In the genomic region with DNA sequence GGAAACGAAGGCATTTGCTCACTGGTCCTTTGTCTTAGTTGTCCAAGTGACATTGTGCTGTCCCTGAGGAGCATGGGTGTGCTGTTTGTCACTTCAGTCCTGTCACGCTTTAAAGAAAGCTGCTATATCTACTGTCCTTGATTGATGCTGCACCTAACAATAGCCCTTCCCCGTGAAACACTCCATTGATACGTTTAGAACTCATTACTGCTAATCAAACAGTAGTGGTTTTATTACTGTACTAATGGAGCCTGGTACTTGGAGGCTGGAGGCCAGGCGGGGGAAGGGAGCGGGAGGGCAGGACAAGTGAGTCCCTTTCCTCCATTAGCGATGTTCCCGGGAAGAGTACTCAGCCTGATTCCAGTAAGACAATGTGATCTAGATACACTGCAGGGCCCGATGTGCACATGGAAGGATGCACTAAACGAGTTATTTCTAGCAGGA, we compare ENCODE assay signal across 9 mouse cellular contexts.
A peak's percentile ranks its signal among the peaks of the same experiment; 100 is the strongest.
DNase-seq lines count a peak whose midpoint lies in the region; ATAC-seq lines count a peak whose summit lies in the region.
"Had no signal": no experiment of that assay in that cellular context is flagged by ENCODE, and none has a peak within 500 bp of the region (broad histone marks: within the 10 kb centered on the region; RNA-seq: fewer than 3 reads in every experiment).

No protein-coding gene starts in this region.

- ATAC-seq in forebrain, embryonic 16.5 days = peak; percentile 30
- ATAC-seq in midbrain, embryonic 11.5 days (ENCODE audit: low FRiP score) = peak; percentile 59; the same call in 1 of the 2 replicates
- ATAC-seq in liver, embryonic 12.5 days = no peak

- DNase-seq in left cerebral cortex, postnatal 4 days = peak; percentile 29
- no peak for DNase-seq in left cerebral cortex, adult 8-10 months (ENCODE audit: low spot score in 2 of 2)
- no peak for DNase-seq in midbrain, embryonic 11.5 days (ENCODE audit: low spot score, missing footprints)
- peak; percentile 32 for DNase-seq in thymus, postnatal 25 days
- DNase-seq in heart, adult 8-10 months (ENCODE audit: low spot score) = no peak
- DNase-seq: kidney, adult 18-20 months had no signal

- H3K4me1 ChIP-seq in forebrain, embryonic 16.5 days (replicated peaks; ENCODE audit: control insufficient read depth, insufficient read depth, low read length) = peaks cover 18% of the 10 kb centered on the region
- peaks cover 8% of the 10 kb centered on the region; the same call in 1 of the 2 replicates for H3K4me1 ChIP-seq in midbrain, embryonic 11.5 days (ENCODE audit: control insufficient read depth, insufficient read depth, low read length)
- no peaks in the 10 kb centered on the region for H3K4me1 ChIP-seq in liver, embryonic 12.5 days

- intact Hi-C loops in left cerebral cortex, postnatal 4 days (cut with DNase I) = no loop called here

- H3K4me3 ChIP-seq in forebrain, embryonic 16.5 days (replicated peaks; ENCODE audit: low read length) = no peak overlapping the region
- no peak overlapping the region for H3K4me3 ChIP-seq in midbrain, embryonic 11.5 days (ENCODE audit: low read depth, low read length)
- no peak overlapping the region for H3K4me3 ChIP-seq in liver, embryonic 12.5 days
- H3K4me3 ChIP-seq: embryonic facial prominence, embryonic 15.5 days had no signal

- no peaks in the 10 kb centered on the region for H3K27me3 ChIP-seq in forebrain, embryonic 16.5 days (replicated peaks; ENCODE audit: control insufficient read depth, insufficient read depth, low read length)
- no peaks in the 10 kb centered on the region for H3K27me3 ChIP-seq in midbrain, embryonic 11.5 days (ENCODE audit: control insufficient read depth, insufficient read depth, low read length)
- H3K27me3 ChIP-seq in liver, embryonic 12.5 days (replicated peaks) = no peaks in the 10 kb centered on the region
- H3K27me3 ChIP-seq: embryonic facial prominence, embryonic 15.5 days had no signal

- H3K4me2 ChIP-seq in forebrain, embryonic 16.5 days (ENCODE audit: low read length) = no peak overlapping the region
- no peak overlapping the region for H3K4me2 ChIP-seq in midbrain, embryonic 11.5 days
- H3K4me2 ChIP-seq in liver, embryonic 12.5 days = no peak overlapping the region
- H3K4me2 ChIP-seq: embryonic facial prominence, embryonic 15.5 days had no signal

- 10% methylated on average over 10 of the region's 10 CpGs for WGBS in forebrain, embryonic 16.5 days
- WGBS in midbrain, embryonic 11.5 days = 47% methylated on average over 10 of the region's 10 CpGs
- 52% methylated on average over 10 of the region's 10 CpGs for WGBS in liver, embryonic 12.5 days (ENCODE audit: insufficient replicate concordance)

- H3K9ac ChIP-seq in forebrain, embryonic 16.5 days (replicated peaks; ENCODE audit: low read depth, low read length) = no peak overlapping the region
- H3K9ac ChIP-seq in midbrain, embryonic 11.5 days (ENCODE audit: low read length) = no peak overlapping the region
- H3K9ac ChIP-seq in liver, embryonic 12.5 days = no peak overlapping the region
- H3K9ac ChIP-seq: embryonic facial prominence, embryonic 15.5 days had no signal

- no peak overlapping the region for H3K27ac ChIP-seq in forebrain, embryonic 16.5 days (ENCODE audit: low read length)
- no peak overlapping the region for H3K27ac ChIP-seq in midbrain, embryonic 11.5 days (ENCODE audit: low read depth, low read length)
- no peak overlapping the region for H3K27ac ChIP-seq in liver, embryonic 12.5 days
- H3K27ac ChIP-seq: embryonic facial prominence, embryonic 15.5 days had no signal

- no peaks in the 10 kb centered on the region for H3K9me3 ChIP-seq in forebrain, embryonic 16.5 days (ENCODE audit: control insufficient read depth, low read length)
- no peaks in the 10 kb centered on the region for H3K9me3 ChIP-seq in midbrain, embryonic 11.5 days (ENCODE audit: control insufficient read depth, low read length)
- H3K9me3 ChIP-seq in liver, embryonic 12.5 days (replicated peaks) = no peaks in the 10 kb centered on the region
- H3K9me3 ChIP-seq: embryonic facial prominence, embryonic 15.5 days had no signal

- H3K36me3 ChIP-seq in forebrain, embryonic 16.5 days (ENCODE audit: control insufficient read depth, insufficient read depth) = no peaks in the 10 kb centered on the region
- H3K36me3 ChIP-seq in midbrain, embryonic 11.5 days (ENCODE audit: control insufficient read depth, insufficient read depth, low read length) = no peaks in the 10 kb centered on the region
- H3K36me3 ChIP-seq in liver, embryonic 12.5 days = no peaks in the 10 kb centered on the region
- H3K36me3 ChIP-seq: embryonic facial prominence, embryonic 15.5 days had no signal

Comparison
In these comparisons a context has a peak if more than half of its experiments do, and no peak if none do; other contexts are left out.
1. DNase-seq: peak in left cerebral cortex, postnatal 4 days (single experiment) and thymus, postnatal 25 days (single experiment); none in left cerebral cortex, adult 8-10 months (0 of 2), midbrain, embryonic 11.5 days (single experiment) and heart, adult 8-10 months (single experiment).